ENCODE assay signal across 8 mouse cellular contexts in the genomic region with DNA sequence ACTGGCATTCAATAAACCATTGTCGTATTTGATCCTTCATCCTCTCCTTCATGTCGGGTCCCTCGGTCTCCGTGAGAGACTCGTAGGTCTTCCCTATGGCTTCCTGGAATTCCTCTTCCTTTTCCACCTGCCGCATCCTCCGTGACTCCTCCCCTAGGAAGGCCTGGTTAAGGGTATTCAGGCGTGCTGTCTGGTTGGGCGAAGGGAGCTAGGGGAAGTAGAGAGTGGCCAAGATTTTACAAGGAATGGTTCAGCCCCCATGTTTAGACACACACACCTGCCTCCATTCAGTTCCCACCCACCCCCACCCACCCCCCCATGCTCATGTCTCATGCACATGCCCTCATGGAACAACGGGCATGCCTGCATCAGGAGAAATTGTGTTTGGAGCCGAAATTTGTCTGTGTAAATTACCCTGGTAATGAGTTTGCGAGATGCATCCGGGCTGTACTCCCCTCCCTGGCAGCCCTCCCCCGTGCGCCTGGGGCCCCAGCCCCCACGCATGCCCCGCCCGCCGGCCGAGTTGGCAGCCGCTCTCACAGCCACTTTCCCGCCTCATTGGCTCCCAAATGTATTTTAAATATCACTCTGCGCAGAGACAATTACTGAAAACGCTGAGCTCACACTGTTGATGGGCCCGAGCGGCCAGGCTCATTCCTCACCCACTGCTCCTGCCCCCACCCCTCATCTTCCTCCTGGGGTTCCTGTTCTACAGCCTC. TPM values are rescaled to one million over a fixed set of nuclear protein-coding genes. Genes with fewer than 3 reads are reported as not detected.
DNase-seq lines count a peak whose midpoint lies in the region; ATAC-seq and TF ChIP-seq lines count a peak whose summit lies in the region.
"Had no signal": no experiment of that assay in that cellular context is flagged by ENCODE, and none has a peak within 500 bp of the region (broad histone marks: within the 10 kb centered on the region; RNA-seq: fewer than 3 reads in every experiment).

No protein-coding gene starts in this region.

- peaks cover 7% of the 10 kb centered on the region for H3K4me1 ChIP-seq in lung, embryonic 16.5 days (replicated peaks; ENCODE audit: control insufficient read depth, insufficient read depth, low read length)
- H3K4me1 ChIP-seq in forebrain, embryonic 15.5 days, result peaks cover 16% of the 10 kb centered on the region
- no peaks in the 10 kb centered on the region for H3K4me1 ChIP-seq in intestine, postnatal 0 days (replicated peaks; ENCODE audit: control insufficient read depth, insufficient read depth, low read length)
- peaks cover 37% of the 10 kb centered on the region for H3K4me1 ChIP-seq in limb, embryonic 12.5 days (replicated peaks)

- H3K4me3 ChIP-seq in lung, embryonic 16.5 days (ENCODE audit: low read length), result 0 out of 2 replicates have a peak overlapping the region, but pooled peaks have one; percentile 14
- H3K4me3 ChIP-seq in forebrain, embryonic 15.5 days, result peak overlapping the region; percentile 12; the same call in 1 of the 2 replicates
- no peak overlapping the region for H3K4me3 ChIP-seq in intestine, postnatal 0 days (ENCODE audit: low read depth, low read length)
- peak overlapping the region; percentile 22; the same call in 1 of the 2 replicates for H3K4me3 ChIP-seq in limb, embryonic 12.5 days (replicated peaks)

- H3K4me2 ChIP-seq in lung, embryonic 16.5 days (ENCODE audit: low read depth, low read length), result peak overlapping the region; percentile 45
- H3K4me2 ChIP-seq in forebrain, embryonic 15.5 days (replicated peaks), result peak overlapping the region; percentile 43
- peak overlapping the region; percentile 13; the same call in 1 of the 2 replicates for H3K4me2 ChIP-seq in intestine, postnatal 0 days (replicated peaks; ENCODE audit: low read depth)
- H3K4me2 ChIP-seq in limb, embryonic 12.5 days, result peak overlapping the region; percentile 45

- no peak overlapping the region for H3K27ac ChIP-seq in lung, embryonic 16.5 days (ENCODE audit: low read length)
- peak overlapping the region; percentile 76 for H3K27ac ChIP-seq in forebrain, embryonic 15.5 days (replicated peaks)
- no peak overlapping the region for H3K27ac ChIP-seq in intestine, postnatal 0 days (ENCODE audit: low read depth, low read length)
- H3K27ac ChIP-seq in limb, embryonic 12.5 days, result no peak overlapping the region

- 0 out of 2 replicates have a peak overlapping the region, but pooled peaks have one; percentile 1 for H3K9ac ChIP-seq in lung, embryonic 16.5 days (ENCODE audit: low read length)
- no peak overlapping the region; the same call in 1 of the 2 replicates for H3K9ac ChIP-seq in forebrain, embryonic 15.5 days (replicated peaks)
- H3K9ac ChIP-seq in intestine, postnatal 0 days (ENCODE audit: low read depth, low read length), result no peak overlapping the region
- 0 out of 2 replicates have a peak overlapping the region, but pooled peaks have one; percentile 23 for H3K9ac ChIP-seq in limb, embryonic 12.5 days (replicated peaks)

- H3K36me3 ChIP-seq in lung, embryonic 16.5 days (ENCODE audit: control insufficient read depth, insufficient read depth, low read length), result no peaks in the 10 kb centered on the region
- H3K36me3 ChIP-seq in forebrain, embryonic 15.5 days, result no peaks in the 10 kb centered on the region
- H3K36me3 ChIP-seq in intestine, postnatal 0 days (ENCODE audit: control insufficient read depth, insufficient read depth), result no peaks in the 10 kb centered on the region
- H3K36me3 ChIP-seq in limb, embryonic 12.5 days, result no peaks in the 10 kb centered on the region

- H3K9me3 ChIP-seq in lung, embryonic 16.5 days (ENCODE audit: control insufficient read depth, low read length), result no peaks in the 10 kb centered on the region
- no peaks in the 10 kb centered on the region for H3K9me3 ChIP-seq in forebrain, embryonic 15.5 days
- H3K9me3 ChIP-seq in intestine, postnatal 0 days (ENCODE audit: control insufficient read depth), result no peaks in the 10 kb centered on the region
- no peaks in the 10 kb centered on the region for H3K9me3 ChIP-seq in limb, embryonic 12.5 days

- no peak for DNase-seq in lung, postnatal 25 days (ENCODE audit: low spot score)
- DNase-seq in ovary, postnatal 10 days (ENCODE audit: low spot score), result peak; percentile 35

- WGBS in lung, embryonic 16.5 days, result 26% methylated on average over 26 of the region's 26 CpGs
- WGBS in forebrain, embryonic 15.5 days, result 17% methylated on average over 26 of the region's 26 CpGs
- WGBS in intestine, postnatal 0 days, result 27% methylated on average over 26 of the region's 26 CpGs
- 29% methylated on average over 26 of the region's 26 CpGs for WGBS in limb, embryonic 12.5 days

- ATAC-seq in lung, embryonic 16.5 days (ENCODE audit: low read depth), result peak; percentile 71
- ATAC-seq in forebrain, embryonic 15.5 days (replicated peaks), result peak; percentile 90
- ATAC-seq in intestine, postnatal 0 days, result no peak
- ATAC-seq in limb, embryonic 12.5 days (ENCODE audit: insufficient number of reproducible peaks, insufficient read depth, low FRiP score, low TSS enrichment, low read depth), result no peak
- ATAC-seq in activated CD4-positive, CD25-positive, alpha-beta regulatory T cell, adult 4 months, result no peak

- TF ChIP-seq CTCF in intestine, postnatal 0 days (IDR thresholded peaks at IDR 0.05; ENCODE audit: low read depth), result no peak

- H3K27me3 ChIP-seq in lung, embryonic 16.5 days (ENCODE audit: control insufficient read depth, insufficient read depth, low read depth, low read length), result no peaks in the 10 kb centered on the region
- H3K27me3 ChIP-seq in forebrain, embryonic 15.5 days, result peaks cover 3% of the 10 kb centered on the region; the same call in 1 of the 2 replicates
- H3K27me3 ChIP-seq in intestine, postnatal 0 days (replicated peaks; ENCODE audit: control insufficient read depth, insufficient read depth, low read length), result 0 out of 2 replicates have a peak, but pooled peaks cover 4% of the 10 kb centered on the region
- peaks cover 30% of the 10 kb centered on the region for H3K27me3 ChIP-seq in limb, embryonic 12.5 days

RNA-seq across cellular contexts. Expression of a gene that starts 5.9 kb away (rescaled TPM):
- 0.14 TPM in 1 of 2 replicates, not detected in the other for polyA plus RNA-seq in lung, embryonic 16.5 days (2015; fragmentation: Nextera tagmentation; extraction: Ambion mirVana)
- polyA plus RNA-seq in forebrain, embryonic 15.5 days (2015; fragmentation: Nextera tagmentation; extraction: Ambion mirVana), result 0.42 and 0.56 TPM in 2 replicates
- not detected in 2 replicates for polyA plus RNA-seq in intestine, postnatal 0 days (2015; fragmentation: Nextera tagmentation; extraction: Ambion mirVana)
- 0.06 and 0.19 TPM in 2 replicates for polyA plus RNA-seq in limb, embryonic 12.5 days (2016; fragmentation: Nextera tagmentation; extraction: Ambion mirVana)
- polyA plus RNA-seq in activated CD4-positive, CD25-positive, alpha-beta regulatory T cell, adult 4 months (2017; shearing (Covaris generic)), result under 1 TPM in 1 of 2 experiments, not detected in 1; 0.46 TPM
- polyA plus RNA-seq: liver, adult 2 months had no signal

RNA-seq across cellular contexts. Expression of a gene that starts 10.0 kb away (rescaled TPM):
- polyA plus RNA-seq in lung, embryonic 16.5 days (2015; fragmentation: Nextera tagmentation; extraction: Ambion mirVana), result 0.13 and 0.63 TPM in 2 replicates
- polyA plus RNA-seq in forebrain, embryonic 15.5 days (2015; fragmentation: Nextera tagmentation; extraction: Ambion mirVana), result 0.11 and 0.42 TPM in 2 replicates
- polyA plus RNA-seq in intestine, postnatal 0 days (2015; fragmentation: Nextera tagmentation; extraction: Ambion mirVana), result 0.09 and 0.18 TPM in 2 replicates
- 0.72 and 1.1 TPM in 2 replicates for polyA plus RNA-seq in limb, embryonic 12.5 days (2016; fragmentation: Nextera tagmentation; extraction: Ambion mirVana)
- not detected for polyA plus RNA-seq in activated CD4-positive, CD25-positive, alpha-beta regulatory T cell, adult 4 months (2017; shearing (Covaris generic))

RNA-seq across cellular contexts. Expression of a gene that starts 23.8 kb away (rescaled TPM):
- not detected in 2 replicates for polyA plus RNA-seq in lung, embryonic 16.5 days (2015; fragmentation: Nextera tagmentation; extraction: Ambion mirVana)
- 1.2 and 2.3 TPM in 2 replicates for polyA plus RNA-seq in forebrain, embryonic 15.5 days (2015; fragmentation: Nextera tagmentation; extraction: Ambion mirVana)
- polyA plus RNA-seq in intestine, postnatal 0 days (2015; fragmentation: Nextera tagmentation; extraction: Ambion mirVana), result not detected in 2 replicates
- polyA plus RNA-seq in limb, embryonic 12.5 days (2016; fragmentation: Nextera tagmentation; extraction: Ambion mirVana), result 0.05 TPM in 1 of 2 replicates, not detected in the other
- under 1 TPM in 1 of 2 experiments, not detected in 1; 0.09 TPM for polyA plus RNA-seq in activated CD4-positive, CD25-positive, alpha-beta regulatory T cell, adult 4 months (2017; shearing (Covaris generic))
- polyA plus RNA-seq: liver, adult 2 months had no signal

RNA-seq across cellular contexts. Expression of a gene that starts 26.5 kb away (rescaled TPM):
- 88.9 and 93.4 TPM in 2 replicates for polyA plus RNA-seq in lung, embryonic 16.5 days (2015; fragmentation: Nextera tagmentation; extraction: Ambion mirVana)
- 101 and 106 TPM in 2 replicates for polyA plus RNA-seq in forebrain, embryonic 15.5 days (2015; fragmentation: Nextera tagmentation; extraction: Ambion mirVana)
- polyA plus RNA-seq in intestine, postnatal 0 days (2015; fragmentation: Nextera tagmentation; extraction: Ambion mirVana), result 40.1 and 40.5 TPM in 2 replicates
- polyA plus RNA-seq in limb, embryonic 12.5 days (2016; fragmentation: Nextera tagmentation; extraction: Ambion mirVana), result 131 and 134 TPM in 2 replicates
- 10 to 100 TPM; 51.8 to 56.8 TPM for polyA plus RNA-seq in activated CD4-positive, CD25-positive, alpha-beta regulatory T cell, adult 4 months (2017; shearing (Covaris generic))

RNA-seq across cellular contexts. Expression of a gene that starts 35.8 kb away (rescaled TPM):
- 19.4 and 20.2 TPM in 2 replicates for polyA plus RNA-seq in lung, embryonic 16.5 days (2015; fragmentation: Nextera tagmentation; extraction: Ambion mirVana)
- polyA plus RNA-seq in forebrain, embryonic 15.5 days (2015; fragmentation: Nextera tagmentation; extraction: Ambion mirVana), result 19.7 and 21.1 TPM in 2 replicates
- polyA plus RNA-seq in intestine, postnatal 0 days (2015; fragmentation: Nextera tagmentation; extraction: Ambion mirVana), result 23.5 and 24.4 TPM in 2 replicates
- 20.1 and 24.0 TPM in 2 replicates for polyA plus RNA-seq in limb, embryonic 12.5 days (2016; fragmentation: Nextera tagmentation; extraction: Ambion mirVana)
- 10 to 100 TPM in 1 of 2 experiments, 1 to 10 TPM in 1; 8.3 to 17.8 TPM for polyA plus RNA-seq in activated CD4-positive, CD25-positive, alpha-beta regulatory T cell, adult 4 months (2017; shearing (Covaris generic))

Comparison
In these comparisons a context has a peak if more than half of its experiments do, and no peak if none do; other contexts are left out.
1. ATAC-seq: peak in lung, embryonic 16.5 days (single experiment) and forebrain, embryonic 15.5 days (single experiment); none in intestine, postnatal 0 days (single experiment), limb, embryonic 12.5 days (single experiment) and activated CD4-positive, CD25-positive, alpha-beta regulatory T cell, adult 4 months (single experiment).
2. H3K9ac ChIP-seq: peak in lung, embryonic 16.5 days (single experiment) and limb, embryonic 12.5 days (single experiment); none in forebrain, embryonic 15.5 days (single experiment) and intestine, postnatal 0 days (single experiment).
3. Peak in every context shown above with its lines, with median percentiles within 50 percentile points of each other: H3K4me2 ChIP-seq.